Mouse (Mus musculus): ENCODE results near the gene Tpm1.

Gene Tpm1

DNA sequence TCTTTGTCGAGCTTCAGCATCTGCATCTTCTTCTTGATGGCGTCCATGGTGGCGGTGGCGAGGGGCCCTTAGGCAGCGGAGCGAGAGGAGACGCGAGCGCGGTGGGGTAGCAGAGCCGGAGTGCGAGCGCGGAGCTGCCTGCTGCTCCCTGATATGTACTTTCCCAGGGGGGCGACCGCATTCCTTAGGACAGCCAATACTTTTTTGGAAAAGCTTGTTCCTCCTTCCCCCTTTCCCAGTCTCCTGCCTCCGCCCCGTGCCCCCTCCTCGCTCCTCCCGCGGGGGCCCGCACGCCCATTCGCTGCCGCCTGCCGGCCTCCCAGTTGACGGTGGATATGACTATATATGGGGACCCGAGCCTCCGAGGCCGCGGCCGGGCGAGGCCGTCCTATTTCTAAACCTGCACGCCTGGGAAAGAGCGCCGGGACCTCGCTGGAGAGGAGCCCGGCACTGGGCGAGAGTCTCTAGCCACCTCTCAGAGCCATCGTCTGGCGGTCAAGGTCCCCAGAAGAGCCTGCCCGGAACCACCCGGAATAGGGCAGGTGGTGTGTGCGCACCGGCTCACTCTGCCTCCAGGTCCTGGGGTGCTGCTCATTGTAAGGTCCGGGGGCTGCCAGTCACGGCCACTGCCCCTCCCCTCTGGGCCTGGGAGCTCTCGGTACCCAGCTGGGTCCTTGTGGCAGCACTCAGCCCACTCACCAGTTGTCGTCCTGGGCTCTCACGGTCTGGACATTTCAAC, at the start of gene Tpm1:
TSS of gene Tpm1 (minus strand) at position 321 of the 739 bp plus-strand sequence.
- peak; percentile 47 to 63 for DNase-seq (ENCODE audit: low spot score in 2 of 2)

DNA sequence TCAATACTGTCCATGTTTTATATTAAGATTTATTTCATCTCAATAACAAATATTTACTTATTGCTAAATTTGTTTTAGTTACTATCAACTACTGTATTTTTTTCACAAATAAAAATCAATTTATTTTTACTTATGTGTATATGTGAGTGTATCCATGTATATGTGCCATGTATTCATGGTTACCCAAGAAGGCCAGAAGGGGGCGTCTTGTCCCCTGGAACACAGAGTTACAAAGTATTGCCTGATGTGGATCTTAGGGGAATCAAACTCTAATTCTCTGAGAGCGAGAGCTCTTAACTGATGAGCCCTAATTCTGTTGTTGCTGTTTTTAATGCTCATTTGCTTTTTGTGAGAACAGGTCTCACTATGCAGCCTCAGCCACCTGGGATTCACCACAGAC, 45.2 kb upstream of the Tpm1 start:
- no peak for DNase-seq (ENCODE audit: low spot score in 2 of 2)

DNA sequence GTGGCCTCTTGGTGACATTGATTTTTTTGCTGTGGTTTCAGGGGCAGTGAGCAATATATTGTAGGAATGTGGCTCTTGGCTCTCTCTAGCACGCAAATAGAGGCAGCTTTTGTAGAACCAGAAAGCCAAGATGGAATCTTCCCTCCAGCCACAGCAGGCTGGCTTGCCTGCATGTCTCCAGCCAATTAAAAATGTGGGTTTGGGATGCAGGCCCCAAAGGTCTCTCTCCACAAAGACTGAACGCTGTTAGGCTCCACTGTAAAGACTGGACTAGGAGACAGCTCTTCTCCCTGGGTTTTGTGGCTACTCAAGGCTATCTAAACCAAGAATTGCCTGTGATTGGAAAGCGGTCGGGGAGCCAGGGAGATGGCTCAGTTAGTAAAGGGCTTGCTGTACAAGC, 43.0 kb upstream of the Tpm1 start:
- no peak for DNase-seq (ENCODE audit: low spot score in 2 of 2)

DNA sequence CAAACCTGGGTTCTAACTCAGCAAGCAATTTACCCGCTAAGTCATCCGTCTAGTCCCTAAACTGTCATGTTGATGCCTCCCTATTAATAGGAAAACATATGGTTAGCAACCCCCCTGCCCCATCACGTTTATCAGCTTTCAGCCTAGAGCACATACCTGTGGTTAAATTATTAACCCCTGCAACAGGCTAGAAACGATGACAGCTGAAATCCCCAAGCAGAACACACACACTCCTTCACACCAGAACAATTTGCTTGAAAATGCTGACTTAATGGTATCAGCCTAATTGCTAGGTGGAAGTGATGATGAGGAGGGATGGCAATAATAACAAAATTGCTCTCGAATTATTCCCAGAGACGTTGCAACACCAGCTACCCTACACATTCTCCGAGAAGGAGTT, 42.4 kb upstream of the Tpm1 start:
- no peak for DNase-seq (ENCODE audit: low spot score in 2 of 2)

GRCm38 (mm10) chr9:67091151-67091550, 41.9 kb upstream of the Tpm1 start:
- DNase-seq (ENCODE audit: low spot score in 2 of 2) = no peak

- DNase-seq (ENCODE audit: low spot score in 2 of 2) = no peak
Measured at GRCm38 (mm10) chr9:67090633-67091045, 41.4 kb upstream of the Tpm1 start.

DNA sequence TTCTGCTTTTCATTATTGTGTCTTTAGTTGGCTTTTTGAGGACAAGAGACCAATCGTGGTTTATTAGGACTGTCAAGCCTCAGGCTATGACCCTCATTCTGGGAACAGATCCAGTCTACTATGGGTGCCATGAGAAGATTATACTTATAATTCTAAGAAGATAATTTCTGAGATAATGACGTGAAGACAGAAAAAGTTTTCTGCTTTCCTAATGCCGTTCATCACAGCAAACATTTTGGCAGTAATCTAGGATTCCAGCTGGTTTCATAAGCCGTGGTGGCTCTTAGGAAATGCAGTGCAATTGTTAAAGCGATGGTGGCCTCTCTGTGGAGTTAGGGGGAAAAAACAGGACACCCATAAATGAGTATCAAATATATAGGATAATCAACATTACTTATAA, 40.0 kb upstream of the Tpm1 start:
- DNase-seq (ENCODE audit: low spot score in 2 of 2) = no peak

GRCm38 (mm10) chr9:67083801-67084200, 34.6 kb upstream of the Tpm1 start:
- DNase-seq (ENCODE audit: low spot score in 2 of 2) = no peak

DNA sequence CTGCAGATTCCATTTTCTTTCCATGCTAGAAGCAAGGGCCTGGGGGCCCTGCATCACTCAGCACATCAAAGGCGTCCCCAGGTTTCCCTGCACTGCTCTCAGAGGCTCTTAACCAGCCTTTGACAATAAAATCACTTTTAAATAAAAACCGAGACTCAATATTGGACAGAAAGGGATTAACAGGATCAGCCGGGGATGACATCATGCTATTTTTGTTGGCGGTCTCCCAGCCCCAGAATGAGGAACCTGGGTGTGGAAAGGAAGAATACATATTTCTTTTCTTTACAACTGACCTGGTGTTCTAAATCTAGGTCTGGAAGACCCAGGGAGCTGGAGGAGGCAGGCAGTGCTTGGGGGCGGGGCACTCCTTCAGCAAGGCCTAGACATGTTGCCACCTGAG, 32.5 kb upstream of the Tpm1 start:
- no peak for DNase-seq (ENCODE audit: low spot score in 2 of 2)

DNA sequence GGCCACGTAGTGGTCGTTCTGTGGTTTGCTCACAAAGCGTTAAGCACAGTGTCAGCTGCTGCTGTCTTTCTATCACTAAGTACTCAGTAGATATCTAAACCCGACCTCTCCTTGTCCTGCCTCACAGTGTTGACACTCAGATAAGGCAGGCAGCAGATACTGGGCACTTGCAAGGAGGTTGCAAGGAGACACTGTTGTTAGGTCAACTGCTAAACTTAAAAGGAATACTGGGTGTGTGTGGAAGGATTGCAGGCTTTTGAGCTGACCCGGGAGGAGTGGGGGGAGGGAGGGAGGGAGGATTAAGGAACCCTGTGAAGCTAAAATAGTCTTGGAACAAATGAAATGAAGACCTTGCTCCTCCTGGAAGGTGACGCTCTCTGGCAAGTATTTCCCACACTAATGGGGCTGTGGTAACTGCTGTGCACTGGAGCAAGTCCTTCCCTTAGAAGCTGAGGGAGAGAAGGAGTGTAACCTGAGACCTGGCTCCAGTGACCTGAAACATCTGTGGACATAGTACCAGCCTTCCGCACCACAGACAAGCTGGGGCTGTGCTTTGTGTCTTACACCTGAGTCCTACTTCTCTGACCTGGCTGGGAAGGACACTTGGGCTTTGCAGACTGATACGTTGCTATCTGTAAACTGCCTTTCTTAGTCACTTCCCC, 28.6 kb upstream of the Tpm1 start:
- no peak for DNase-seq (ENCODE audit: low spot score in 2 of 2)

DNA sequence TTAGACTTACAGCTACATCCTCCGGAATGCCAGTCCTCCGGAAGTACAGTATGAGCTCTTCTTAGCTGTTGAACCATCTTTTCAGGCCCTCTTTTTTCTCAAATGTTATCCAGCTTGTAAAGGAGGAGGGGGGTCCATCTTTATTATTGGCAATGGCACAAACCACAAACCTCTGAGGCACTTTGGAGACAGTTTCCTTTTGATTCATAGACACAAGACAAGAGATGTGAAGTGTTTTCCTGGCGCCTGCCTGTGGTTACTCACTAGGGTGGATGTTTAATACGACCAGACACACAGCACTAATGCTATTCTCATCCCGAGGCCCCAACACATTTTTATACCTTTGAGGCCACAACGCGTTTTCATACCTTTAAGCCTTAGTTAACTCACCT, 28.1 kb upstream of the Tpm1 start:
- no peak for DNase-seq (ENCODE audit: low spot score in 2 of 2)

GRCm38 (mm10) chr9:67072182-67072581, 23.0 kb upstream of the Tpm1 start:
- no peak for DNase-seq (ENCODE audit: low spot score in 2 of 2)

DNA sequence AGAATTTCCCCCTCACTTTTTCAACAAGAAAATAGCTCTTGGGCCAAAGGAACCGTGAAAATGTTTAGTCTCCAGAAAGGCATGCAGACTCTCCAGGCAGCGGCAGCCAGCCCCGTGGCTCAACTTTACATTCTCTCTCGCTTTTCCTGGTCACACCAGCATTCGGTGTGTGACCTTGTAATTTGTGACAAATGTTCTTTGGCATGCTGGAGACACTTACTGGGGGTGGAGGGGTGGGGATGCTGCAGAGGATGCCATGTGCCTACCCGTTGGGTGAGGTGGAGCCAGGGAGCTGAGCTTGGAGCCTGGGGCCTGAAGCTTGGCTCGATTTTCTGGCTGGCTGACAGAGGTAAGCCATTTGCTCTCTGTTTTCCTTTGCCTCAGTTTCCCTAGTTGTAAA, 22.4 kb upstream of the Tpm1 start:
- DNase-seq (ENCODE audit: low spot score in 2 of 2) = no peak

GRCm38 (mm10) chr9:67071103-67071502, 21.9 kb upstream of the Tpm1 start:
- DNase-seq (ENCODE audit: low spot score in 2 of 2) = no peak

- no peak for DNase-seq (ENCODE audit: low spot score in 2 of 2)
Measured at GRCm38 (mm10) chr9:67066616-67067015, 17.4 kb upstream of the Tpm1 start.

GRCm38 (mm10) chr9:67059714-67060113, 10.5 kb upstream of the Tpm1 start:
- no peak for DNase-seq (ENCODE audit: low spot score in 2 of 2)

- peak in 1 of 2 experiments; percentile 42 for DNase-seq (ENCODE audit: low spot score in 2 of 2)
Measured at GRCm38 (mm10) chr9:67058366-67058765, 9.2 kb upstream of the Tpm1 start.

DNA sequence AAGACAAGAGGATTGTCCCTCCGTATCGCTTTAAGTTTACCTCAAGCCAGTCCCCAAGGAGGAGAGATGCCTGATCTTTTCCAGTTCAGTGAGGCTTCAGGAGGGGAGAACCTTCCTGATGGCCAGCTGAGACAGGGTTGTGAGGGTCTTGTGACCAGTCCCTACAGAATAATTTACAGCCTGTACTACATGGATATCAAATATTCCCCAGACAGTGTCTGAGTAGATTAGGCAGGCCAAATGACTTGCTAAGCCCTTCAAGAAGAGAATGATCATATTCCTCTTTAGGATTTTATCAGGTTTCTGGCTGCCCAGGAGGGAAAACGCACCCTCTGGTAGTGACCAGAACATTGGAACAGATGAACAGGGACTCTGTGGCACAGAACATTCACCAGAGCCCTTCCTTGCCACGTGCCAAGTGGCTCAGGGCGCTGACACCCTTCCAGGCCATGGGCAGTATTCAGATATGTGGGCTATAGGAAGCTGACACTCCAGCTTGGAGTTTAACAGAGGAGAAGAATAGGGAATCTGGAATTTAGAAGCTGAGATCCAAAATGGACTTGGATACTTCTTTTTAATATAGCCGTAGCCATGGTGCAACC, 1.6 kb upstream of the Tpm1 start:
- no peak for DNase-seq (ENCODE audit: low spot score in 2 of 2)

GRCm38 (mm10) chr9:67049836-67050235, 630 bp upstream of the Tpm1 start:
- no peak for DNase-seq (ENCODE audit: low spot score in 2 of 2)

DNA sequence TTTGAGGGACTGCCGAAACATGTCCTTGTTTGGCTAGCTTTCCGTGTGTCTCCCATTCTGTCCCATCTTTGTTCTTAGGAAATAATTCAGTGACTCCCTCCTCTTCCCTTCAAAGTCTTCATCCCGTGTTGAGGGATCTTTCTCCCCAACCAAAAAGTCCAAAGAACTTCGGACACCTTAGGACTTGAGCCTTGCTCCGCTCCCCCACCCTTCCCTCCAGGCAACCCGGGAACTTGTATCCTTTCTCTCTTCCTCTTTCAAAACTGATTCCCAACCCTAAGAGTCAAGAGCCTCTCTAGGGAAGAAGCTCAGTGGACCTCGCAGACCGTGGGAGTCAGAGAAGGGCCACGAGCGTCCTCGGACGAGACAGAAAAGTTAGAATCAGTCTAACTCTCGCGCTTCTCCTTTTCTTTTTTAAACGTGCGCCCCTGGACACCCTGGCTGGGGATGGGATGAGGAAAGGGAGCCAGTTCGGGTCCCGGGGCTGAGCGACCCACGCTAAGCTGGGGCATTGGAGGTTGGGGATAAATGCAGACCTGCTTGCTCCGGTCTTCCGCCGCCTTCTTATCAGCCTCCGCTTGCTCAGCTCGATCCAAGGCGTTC, 622 bp downstream of the Tpm1 start:
- no peak for DNase-seq (ENCODE audit: low spot score in 2 of 2)

GRCm38 (mm10) chr9:67047606-67048482, 1.4 kb downstream of the Tpm1 start:
- no peak for DNase-seq (ENCODE audit: low spot score in 2 of 2)

Measured in frontal cortex, postnatal 10 days (tissue).